Mouse (Mus musculus) forebrain, embryonic 16.5 days (tissue): ENCODE results near the gene Gm128. TPM values are rescaled to one million over a fixed set of nuclear protein-coding genes. Genes with fewer than 3 reads are reported as not detected.

Experiments used
- ATAC-seq: fragments of 200-750 bp; cut with Nextera tagmentation; 2 replicates; pipeline ENCODE4 v1.8.0; 2017; ENCODE audit warnings: mild to moderate bottlenecking, moderate library complexity
- H3K27ac ChIP-seq: fragments of 300-500 bp; sonication (generic); 2 replicates; pipeline ENCODE4 v1.5.1; 2014; ENCODE audit warnings: low read length, control low read depth
- H3K27me3 ChIP-seq: fragments of 300-500 bp; sonication (generic); replicated peaks from 2 replicates; pipeline ENCODE4 v1.6.1; 2014; ENCODE audit warnings: low read length; ENCODE audit not compliant: control insufficient read depth, insufficient read depth
- H3K36me3 ChIP-seq: fragments of 300-500 bp; sonication (generic); 2 replicates; pipeline ENCODE4 v1.6.1; 2014; ENCODE audit not compliant: control insufficient read depth, insufficient read depth
- H3K4me1 ChIP-seq: fragments of 300-500 bp; sonication (generic); replicated peaks from 2 replicates; pipeline ENCODE4 v1.6.1; 2014; ENCODE audit warnings: low read length; ENCODE audit not compliant: control insufficient read depth, insufficient read depth
- H3K4me2 ChIP-seq: fragments of 300-500 bp; sonication (generic); 2 replicates; pipeline ENCODE4 v1.6.1; 2014; ENCODE audit warnings: mild to moderate bottlenecking, low read length, control low read depth
- H3K4me3 ChIP-seq: fragments of 300-500 bp; sonication (generic); replicated peaks from 2 replicates; pipeline ENCODE4 v1.5.1; 2014; ENCODE audit warnings: mild to moderate bottlenecking, low read length, control low read depth
- H3K9ac ChIP-seq: fragments of 300-500 bp; sonication (generic); replicated peaks from 2 replicates; pipeline ENCODE4 v1.6.1; 2014; ENCODE audit warnings: low read depth, low read length, control low read depth
- H3K9me3 ChIP-seq: fragments of 300-500 bp; sonication (generic); 2 replicates; pipeline ENCODE4 v1.6.1; 2016; ENCODE audit warnings: low read length; ENCODE audit not compliant: control insufficient read depth
- WGBS: fragments of 180-500 bp; shearing (Covaris S2); extraction: QIAGEN DNeasy Blood & Tissue Kit; methylation state at CpG from one replicate; pipeline ENCODE4 v1.1.7; 2014; 5-methylcytosine and 5-hydroxymethylcytosine counted together
- polyA plus RNA-seq: library from polyadenylated mRNA; unstranded; fragments of >200 nt; fragmentation: Nextera tagmentation; extraction: Ambion mirVana; gene quantifications from 2 replicates; pipeline ENCODE4 v1.2.1, GENCODE M21; 2015

Gene Gm128
- polyA plus RNA-seq, 1 experiment from 2014 or later, result not detected

GRCm38 (mm10) chr3:95194721-95195135 is 46.7 kb downstream of the Gm128 start:
- no peaks in the 10 kb centered on the region for H3K9me3 ChIP-seq
- H3K36me3 ChIP-seq, result peaks cover 10% of the 10 kb centered on the region
- ATAC-seq, result no peak
- H3K4me1 ChIP-seq, result no peaks in the 10 kb centered on the region
- no peaks in the 10 kb centered on the region for H3K27me3 ChIP-seq
- no peak overlapping the region for H3K9ac ChIP-seq
- 69% methylated on average over 6 of the region's 6 CpGs for WGBS
- H3K27ac ChIP-seq, result no peak overlapping the region
- no peak overlapping the region for H3K4me3 ChIP-seq
- H3K4me2 ChIP-seq, result no peak overlapping the region

Other genes with a start within 250 kb of the Gm128 start
- 20.0 and 20.7 TPM in 2 replicates for gene Zfp687, start 226.2 kb downstream of the Gm128 start, polyA plus RNA-seq
- gene Psmd4, start 199.0 kb downstream of the Gm128 start, polyA plus RNA-seq, result 286 and 291 TPM in 2 replicates
- gene Pip5k1a, start 134.7 kb downstream of the Gm128 start, polyA plus RNA-seq, result 20.3 and 21.7 TPM in 2 replicates
- 230 and 233 TPM in 2 replicates for gene Vps72, start 130.6 kb downstream of the Gm128 start, polyA plus RNA-seq
- gene Tmod4, start 117.1 kb downstream of the Gm128 start, polyA plus RNA-seq, result 0.65 and 0.91 TPM in 2 replicates
- 90.1 and 93.1 TPM in 2 replicates for gene Scnm1, start 107.6 kb downstream of the Gm128 start, polyA plus RNA-seq
- 41.9 and 46.6 TPM in 2 replicates for gene Lysmd1, start 107.5 kb downstream of the Gm128 start, polyA plus RNA-seq
- gene Tnfaip8l2, start 99.2 kb downstream of the Gm128 start, polyA plus RNA-seq, result 2.1 and 2.5 TPM in 2 replicates
- 21.4 and 22.6 TPM in 2 replicates for gene Sema6c, start 81.1 kb downstream of the Gm128 start, polyA plus RNA-seq
- gene Gabpb2, start 23.7 kb downstream of the Gm128 start, polyA plus RNA-seq, result 4.2 and 5.6 TPM in 2 replicates
- 72.9 and 79.3 TPM in 2 replicates for gene Cdc42se1, start 12.9 kb downstream of the Gm128 start, polyA plus RNA-seq
- 263 and 264 TPM in 2 replicates for gene Mllt11, start 9.4 kb downstream of the Gm128 start, polyA plus RNA-seq
- 0.23 TPM in 1 of 2 replicates, not detected in the other for gene Bnipl, start 9.6 kb upstream of the Gm128 start, polyA plus RNA-seq
- 43.6 and 44.3 TPM in 2 replicates for gene Mindy1, start 39.7 kb upstream of the Gm128 start, polyA plus RNA-seq
- gene Prune1, start 40.5 kb upstream of the Gm128 start, polyA plus RNA-seq, result 45.8 and 55.6 TPM in 2 replicates
- 0.51 and 0.86 TPM in 2 replicates for gene Anxa9, start 65.6 kb upstream of the Gm128 start, polyA plus RNA-seq
- 104 and 108 TPM in 2 replicates for gene Cers2, start 73.2 kb upstream of the Gm128 start, polyA plus RNA-seq
- 52.6 and 53.9 TPM in 2 replicates for gene Setdb1, start 115.6 kb upstream of the Gm128 start, polyA plus RNA-seq
- gene 4930558C23Rik, start 161.2 kb upstream of the Gm128 start, polyA plus RNA-seq, result not detected in 2 replicates
- 25.3 and 25.5 TPM in 2 replicates for gene Arnt, start 192.8 kb upstream of the Gm128 start, polyA plus RNA-seq